In the genomic region with DNA sequence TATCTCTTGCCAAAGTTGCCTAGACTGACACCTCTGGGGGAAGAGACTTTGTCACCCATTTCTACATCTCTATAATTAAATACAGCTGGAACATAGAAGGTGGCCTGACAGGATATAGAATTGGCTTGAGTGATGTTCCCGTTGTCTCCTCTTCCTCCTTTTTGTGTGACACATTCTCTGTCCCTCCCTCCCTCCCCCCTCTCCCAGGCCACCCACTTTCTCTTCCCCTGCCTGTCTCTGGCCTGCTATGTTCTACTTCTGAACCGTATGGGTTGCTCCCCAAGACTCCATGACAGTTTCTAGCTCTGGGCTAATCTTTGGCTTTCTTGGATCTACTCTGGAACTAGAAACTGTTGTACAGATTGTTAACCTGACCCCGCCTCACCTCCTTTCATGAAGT, we compare ENCODE assay signal across 8 mouse cellular contexts.
"Had no signal": no experiment of that assay in that cellular context is flagged by ENCODE, and none has a peak within 500 bp of the region (broad histone marks: within the 10 kb centered on the region; RNA-seq: fewer than 3 reads in every experiment).

No protein-coding gene starts in this region.

- DNase-seq: lung, adult 18-20 months; lung, embryonic 14.5 days; lung, postnatal 10 days; lung, postnatal 4 days; right cerebral cortex, postnatal 14 days; thymus, adult 2 months; thymus, postnatal 25 days; thymus, postnatal 4 days had no signal
